Mouse (Mus musculus): ENCODE data around the gene Foxi1. TPM values are rescaled to one million over a fixed set of nuclear protein-coding genes. Genes with fewer than 3 reads are reported as not detected.

The Foxi1 gene
- polyA plus RNA-seq (2015; fragmentation: Illumina TruSeq; extraction: RNeasy Lipid Tissue Mini Kit (QIAGEN cat#74804); ENCODE audit: low read depth, low replicate concordance): not detected

DNA sequence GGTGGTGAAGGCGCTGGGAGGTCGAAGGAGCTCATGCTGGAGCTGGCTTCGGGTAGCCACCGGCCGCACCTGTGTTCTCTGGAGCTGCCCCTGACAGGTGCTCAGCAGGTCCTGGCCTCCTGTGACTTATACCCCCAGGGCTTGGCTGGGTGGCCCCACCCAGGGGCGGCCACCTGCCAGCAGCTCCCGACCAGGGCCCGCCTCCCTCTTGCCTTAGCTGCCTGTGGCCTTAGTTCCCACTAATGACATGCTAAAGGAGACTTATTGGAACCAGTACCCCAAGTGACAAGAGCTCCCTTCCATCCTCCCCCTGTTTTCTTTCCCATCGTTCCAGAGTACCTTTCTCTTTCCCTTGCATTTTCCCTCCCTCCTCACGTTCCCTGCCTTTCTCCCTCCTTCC lies at the start of gene Foxi1:
Gene Foxi1, minus strand, starts transcription at position 101 of the 400 bp plus-strand sequence.

Other genes starting within 250 kb of the Foxi1 start
- 1.0 TPM for gene Kcnmb1, start 245.1 kb downstream of the Foxi1 start, polyA plus RNA-seq (2015; fragmentation: Illumina TruSeq; extraction: RNeasy Lipid Tissue Mini Kit (QIAGEN cat#74804); ENCODE audit: low read depth, low replicate concordance)
- gene Kcnip1, start 214.9 kb downstream of the Foxi1 start, polyA plus RNA-seq (2015; fragmentation: Illumina TruSeq; extraction: RNeasy Lipid Tissue Mini Kit (QIAGEN cat#74804); ENCODE audit: low read depth, low replicate concordance): 39.7 TPM
- 1.9 TPM for gene Lcp2, start 161.2 kb downstream of the Foxi1 start, polyA plus RNA-seq (2015; fragmentation: Illumina TruSeq; extraction: RNeasy Lipid Tissue Mini Kit (QIAGEN cat#74804); ENCODE audit: low read depth, low replicate concordance)
- gene 4930469K13Rik, start 109.5 kb downstream of the Foxi1 start, polyA plus RNA-seq (2015; fragmentation: Illumina TruSeq; extraction: RNeasy Lipid Tissue Mini Kit (QIAGEN cat#74804); ENCODE audit: low read depth, low replicate concordance): not detected
- gene Fam196b, start 106.7 kb upstream of the Foxi1 start, polyA plus RNA-seq (2015; fragmentation: Illumina TruSeq; extraction: RNeasy Lipid Tissue Mini Kit (QIAGEN cat#74804); ENCODE audit: low read depth, low replicate concordance): 2.6 TPM

Data from brain, adult 10 weeks (tissue).